Mouse (Mus musculus): Measurements from ENCODE around the gene Mtif3.

Gene Mtif3

GRCm38 (mm10) chr5:146916273-146916672, 47.3 kb downstream of the Mtif3 start:
- no peak for DNase-seq (ENCODE audit: low spot score in 2 of 2)

DNA sequence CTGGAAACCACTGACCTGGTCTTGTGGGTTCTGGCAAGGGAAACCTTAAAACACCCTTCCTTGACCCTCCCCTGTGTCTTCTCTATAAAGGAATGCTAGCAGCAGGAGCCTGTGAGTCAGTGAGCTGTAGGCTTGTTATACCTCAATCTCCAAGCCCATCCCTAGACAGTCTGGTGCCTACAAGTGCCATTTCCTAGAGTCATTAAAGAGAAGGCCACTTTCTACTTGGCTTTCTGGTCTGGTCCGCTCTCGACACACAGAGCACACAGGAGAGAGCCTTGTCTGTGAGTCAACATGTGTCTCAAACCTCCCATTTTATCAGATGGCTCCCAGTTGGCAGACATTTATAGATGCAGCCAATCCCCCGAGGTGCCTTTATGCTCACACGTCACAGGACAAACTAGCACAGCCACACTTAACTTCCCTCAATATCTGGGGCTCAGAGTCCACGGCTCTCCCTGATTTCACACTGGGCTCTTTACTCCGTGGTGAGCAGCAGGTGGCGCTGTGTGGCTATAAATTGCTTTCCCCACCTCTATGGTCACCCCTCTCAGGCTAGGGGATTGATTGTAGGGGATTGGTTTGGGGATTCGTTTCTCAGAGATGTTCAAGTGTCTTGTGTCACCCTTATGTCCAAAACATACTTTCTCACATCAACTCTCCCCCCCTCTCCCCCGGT, 49.4 kb downstream of the Mtif3 start:
- DNase-seq (ENCODE audit: low spot score in 2 of 2) = peak; percentile 38 to 57

DNA sequence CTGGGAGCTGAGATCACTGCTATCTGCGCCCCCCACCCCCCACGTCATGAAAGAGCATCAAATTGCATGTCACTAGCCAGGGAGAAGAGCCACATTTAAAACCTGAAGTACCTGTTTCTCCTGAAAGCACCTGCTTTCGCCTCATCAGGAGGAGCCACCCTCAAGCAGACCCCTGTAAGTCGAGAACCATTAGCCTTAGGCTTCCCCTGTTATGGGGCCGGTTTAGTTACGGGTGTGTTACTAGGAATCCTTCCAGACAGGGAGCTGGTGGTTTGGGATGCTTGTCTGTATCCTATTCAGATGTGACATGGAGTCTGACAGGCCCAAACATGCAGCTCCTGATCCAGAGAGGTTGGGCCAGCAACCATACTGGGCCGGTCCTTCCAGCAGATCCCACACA, 50.2 kb downstream of the Mtif3 start:
- no peak for DNase-seq (ENCODE audit: low spot score in 2 of 2)

DNA sequence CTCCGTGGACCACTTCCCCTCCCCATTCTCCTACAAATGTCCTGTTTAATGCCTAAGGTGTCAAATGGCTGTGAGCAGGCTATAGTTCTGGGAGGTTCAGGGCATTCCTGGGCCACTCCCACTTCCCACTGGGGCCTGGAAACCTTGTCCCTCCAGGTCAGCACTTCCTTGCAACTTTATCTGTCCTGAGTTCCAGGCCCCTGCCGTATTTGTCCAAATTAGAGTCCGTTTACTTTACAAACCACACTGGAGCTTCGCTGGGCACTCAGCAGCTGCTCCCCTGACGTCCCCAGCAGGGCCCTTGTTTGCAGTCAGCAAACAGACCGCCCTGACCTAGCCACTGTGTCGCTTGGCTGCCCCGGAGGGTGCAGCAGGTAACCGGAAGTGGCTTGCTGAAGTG, 51.4 kb downstream of the Mtif3 start:
- peak; percentile 6 to 24 for DNase-seq (ENCODE audit: low spot score in 2 of 2)

DNA sequence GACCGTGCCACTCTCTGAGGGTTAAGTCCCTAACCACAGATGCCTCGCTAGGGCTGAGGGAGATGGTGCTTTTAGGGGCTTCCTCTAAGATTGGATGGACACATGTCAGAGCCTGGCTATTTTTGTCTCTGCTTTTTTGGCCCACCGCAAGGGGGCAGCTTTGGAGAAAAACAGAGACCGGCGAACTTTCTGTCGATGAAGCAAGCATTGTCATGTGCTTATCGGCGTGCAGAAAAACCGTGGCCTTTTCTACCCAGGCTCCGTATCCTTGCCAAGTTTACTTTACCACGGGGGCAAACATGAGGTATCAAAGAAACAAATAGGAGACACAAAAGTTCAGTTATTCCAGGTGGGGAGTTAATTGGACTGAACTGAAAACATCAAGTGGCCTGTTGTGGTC, 55.0 kb downstream of the Mtif3 start:
- DNase-seq (ENCODE audit: low spot score in 2 of 2) = no peak

DNA sequence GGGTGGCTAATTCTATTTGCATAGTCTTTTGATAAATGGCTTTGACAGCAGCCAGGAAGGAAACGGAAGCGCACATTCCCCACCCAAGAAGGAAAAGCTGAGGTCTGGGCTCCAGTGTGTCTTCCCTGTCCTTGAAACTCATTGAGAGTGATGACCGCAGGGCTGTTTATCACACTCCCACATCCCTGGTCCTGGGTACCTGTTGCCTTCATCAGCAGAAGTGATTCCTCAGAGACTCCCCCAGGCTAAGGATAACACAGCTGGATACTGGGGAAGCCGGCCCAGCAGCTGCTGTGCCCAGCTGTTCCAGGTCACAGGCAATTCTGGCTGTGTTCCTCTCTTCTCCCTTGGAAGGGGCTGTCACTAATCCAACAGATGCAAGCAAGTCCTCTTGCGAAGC, 56.1 kb downstream of the Mtif3 start:
- no peak for DNase-seq (ENCODE audit: low spot score in 2 of 2)

- peak; percentile 56 to 74 for DNase-seq (ENCODE audit: low spot score in 2 of 2)
Observed at GRCm38 (mm10) chr5:146905486-146906172, 58.0 kb downstream of the Mtif3 start.

DNA sequence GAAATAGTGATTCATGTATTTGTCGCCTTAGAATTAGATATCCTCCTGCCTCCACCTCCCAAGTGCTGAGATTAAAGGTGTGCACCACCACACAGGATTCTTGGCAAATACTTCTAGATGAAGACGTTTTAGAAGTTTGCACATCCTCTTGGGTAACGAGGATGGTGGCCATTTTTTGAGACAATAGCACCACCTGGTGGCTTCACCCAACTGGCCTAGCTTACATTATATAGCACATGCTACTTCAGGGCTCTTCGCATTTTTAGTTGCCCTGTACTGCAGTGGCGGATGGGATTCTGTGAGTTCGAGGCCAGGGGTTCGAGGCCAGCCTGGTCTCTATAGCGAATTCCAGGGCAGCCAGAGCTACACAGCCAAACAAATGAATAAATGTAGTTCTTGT, 59.2 kb downstream of the Mtif3 start:
- peak; percentile 42 to 80 for DNase-seq (ENCODE audit: low spot score in 2 of 2)
